Mouse (Mus musculus) hindbrain, embryonic 12.5 days (tissue): ENCODE measurements around the gene Pigs. TPM values are rescaled to one million over a fixed set of nuclear protein-coding genes. Genes with fewer than 3 reads are reported as not detected.

Source experiments
- ATAC-seq: fragments of 200-750 bp; cut with Nextera tagmentation; 2 replicates; pipeline ENCODE4 v1.8.0; 2017; ENCODE audit warnings: moderate TSS enrichment; ENCODE audit not compliant: low FRiP score
- H3K27ac ChIP-seq: fragments of 300-500 bp; sonication (generic); 2 replicates; pipeline ENCODE4 v1.5.1; 2016; ENCODE audit warnings: mild to moderate bottlenecking
- H3K27me3 ChIP-seq: fragments of 300-500 bp; sonication (generic); 2 replicates; pipeline ENCODE4 v1.6.1; 2016; ENCODE audit warnings: mild to moderate bottlenecking
- H3K36me3 ChIP-seq: fragments of 300-500 bp; sonication (generic); 2 replicates; pipeline ENCODE4 v1.6.1; 2016; ENCODE audit warnings: mild to moderate bottlenecking
- H3K4me1 ChIP-seq: fragments of 300-500 bp; sonication (generic); 2 replicates; pipeline ENCODE4 v1.6.1; 2016
- H3K4me2 ChIP-seq: fragments of 300-500 bp; sonication (generic); replicated peaks from 2 replicates; pipeline ENCODE4 v1.6.1; 2016; ENCODE audit warnings: mild to moderate bottlenecking
- H3K4me3 ChIP-seq: fragments of 300-500 bp; sonication (generic); 2 replicates; pipeline ENCODE4 v1.5.1; 2016; ENCODE audit warnings: mild to moderate bottlenecking
- H3K9ac ChIP-seq: fragments of 300-500 bp; sonication (generic); 2 replicates; pipeline ENCODE4 v1.6.1; 2016; ENCODE audit warnings: mild to moderate bottlenecking, moderate library complexity
- H3K9me3 ChIP-seq: fragments of 300-500 bp; sonication (generic); replicated peaks from 2 replicates; pipeline ENCODE4 v1.6.1; 2016; ENCODE audit warnings: mild to moderate bottlenecking
- WGBS: fragments of 180-500 bp; shearing (Covaris S2); methylation state at CpG from one replicate; pipeline ENCODE4 v1.1.7; 2016; 5-methylcytosine and 5-hydroxymethylcytosine counted together
- polyA plus RNA-seq: library from polyadenylated mRNA; unstranded; fragments of >200 nt; fragmentation: Nextera tagmentation; extraction: Ambion mirVana; gene quantifications from 2 replicates; pipeline ENCODE4 v1.2.1, GENCODE M21; 2016

Gene Pigs
- polyA plus RNA-seq, 1 experiment from 2014 or later, result 76.9 TPM

DNA sequence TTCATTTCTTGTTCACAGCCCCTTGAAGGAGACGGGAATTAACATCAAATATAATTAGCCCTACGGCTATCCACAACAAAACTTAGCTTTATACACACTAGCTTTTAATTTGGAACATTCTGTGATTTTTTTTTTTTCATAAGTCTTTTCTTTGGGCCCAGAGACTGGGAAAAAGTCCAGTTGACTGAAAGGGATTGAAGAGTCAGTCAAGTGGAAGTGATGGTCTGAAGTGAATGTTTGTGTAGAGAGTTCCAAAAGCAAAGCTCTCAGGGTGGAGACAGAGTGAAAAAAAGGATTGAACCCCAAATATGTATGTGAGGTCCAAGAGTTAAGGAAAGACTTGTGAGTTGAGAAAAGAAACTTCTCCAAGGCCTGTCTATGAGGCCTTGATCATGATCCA is 9.8 kb upstream of the Pigs start:
- no peak overlapping the region for H3K9ac ChIP-seq
- no peak overlapping the region for H3K4me2 ChIP-seq
- H3K27ac ChIP-seq, result no peak overlapping the region
- H3K4me3 ChIP-seq, result no peak overlapping the region
- 92% methylated on average over 2 of the region's 2 CpGs for WGBS
- no peak for ATAC-seq
- H3K27me3 ChIP-seq, result no peaks in the 10 kb centered on the region
- H3K4me1 ChIP-seq, result peaks cover 9% of the 10 kb centered on the region
- peaks cover 78% of the 10 kb centered on the region for H3K36me3 ChIP-seq
- H3K9me3 ChIP-seq, result no peaks in the 10 kb centered on the region

DNA sequence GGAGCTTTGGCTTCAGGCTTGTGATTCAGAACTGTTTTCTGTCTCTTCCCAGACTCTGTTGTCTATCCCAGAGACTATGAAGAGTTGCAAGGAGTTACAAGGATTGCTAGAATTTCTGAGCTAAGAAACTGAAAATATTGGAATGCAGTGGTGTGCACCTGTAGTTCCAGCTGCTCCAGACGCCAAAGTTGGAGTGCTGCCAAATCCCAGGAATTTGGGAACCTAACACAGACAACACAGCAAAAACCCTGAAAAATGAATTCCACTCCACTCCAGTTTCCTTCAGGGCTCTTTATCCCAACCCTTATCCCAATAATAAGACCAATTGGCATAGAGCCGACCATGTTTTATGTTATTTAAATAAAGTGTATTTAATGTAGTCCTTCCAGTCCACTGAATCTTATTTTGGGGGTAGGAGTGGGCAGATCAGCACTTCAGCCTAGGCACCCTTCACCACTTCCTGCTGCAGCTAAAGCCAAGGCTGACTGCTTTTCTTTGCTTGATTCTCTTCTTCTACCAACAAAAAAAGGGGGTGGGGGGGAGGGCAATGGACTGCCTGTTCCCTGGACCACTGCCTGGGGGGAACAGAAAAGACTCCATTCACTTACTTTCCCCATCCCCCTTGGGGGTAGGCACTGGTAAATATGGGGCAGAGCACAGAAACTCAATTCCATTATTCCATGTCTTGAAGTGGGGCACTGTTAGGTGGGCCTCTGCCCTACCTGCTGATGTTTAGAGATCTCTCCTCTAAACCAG is 6.0 kb upstream of the Pigs start:
- H3K4me3 ChIP-seq, result no peak overlapping the region
- H3K27me3 ChIP-seq, result no peaks in the 10 kb centered on the region
- H3K9me3 ChIP-seq, result no peaks in the 10 kb centered on the region
- peak overlapping the region; percentile 57; the same call in 1 of the 2 replicates for H3K27ac ChIP-seq
- WGBS, result 63% methylated on average over 2 of the region's 2 CpGs
- ATAC-seq, result 0 out of 2 replicates have a peak, but pooled peaks have one; percentile 16
- peak overlapping the region; percentile 37 for H3K4me2 ChIP-seq
- H3K9ac ChIP-seq, result no peak overlapping the region
- peaks cover 9% of the 10 kb centered on the region for H3K4me1 ChIP-seq
- H3K36me3 ChIP-seq, result peaks cover 47% of the 10 kb centered on the region

DNA sequence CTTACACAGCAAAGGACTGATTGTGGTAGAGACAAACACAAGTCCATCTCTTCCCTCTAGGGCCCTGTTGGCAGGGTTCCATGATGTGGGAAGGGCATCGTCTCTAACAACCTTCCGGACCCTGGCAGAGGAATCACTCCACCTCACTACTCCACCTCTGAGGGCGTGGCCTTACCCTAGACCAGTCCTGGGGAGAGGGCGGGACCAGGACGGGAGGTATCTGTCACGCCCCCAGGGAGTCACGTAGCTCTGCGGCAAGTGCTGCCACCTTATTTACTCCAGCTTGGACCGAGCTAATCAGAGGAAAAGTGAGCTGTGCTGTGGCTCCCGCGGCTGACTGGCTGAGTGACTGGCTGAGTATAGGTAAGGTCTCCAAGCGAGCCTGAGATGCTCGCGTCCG is 5.4 kb upstream of the Pigs start, which contains the start of gene Aldoc:
TSS of gene Aldoc (plus strand) at position 109 of the 400 bp plus-strand sequence.
- H3K4me1 ChIP-seq, result peaks cover 9% of the 10 kb centered on the region
- H3K4me3 ChIP-seq, result peak within 1 kb of the TSS; percentile 17; the same call in 1 of the 2 replicates
- H3K27me3 ChIP-seq, result no peaks in the 10 kb centered on the region
- H3K27ac ChIP-seq, result peak within 1 kb of the TSS; percentile 57
- peaks cover 42% of the 10 kb centered on the region for H3K36me3 ChIP-seq
- WGBS, result 8% methylated on average over 15 of the region's 15 CpGs
- H3K9ac ChIP-seq, result no peak within 1 kb of the TSS
- H3K9me3 ChIP-seq, result no peaks in the 10 kb centered on the region
- ATAC-seq, result peak; percentile 68
- H3K4me2 ChIP-seq, result peak within 1 kb of the TSS; percentile 37

DNA sequence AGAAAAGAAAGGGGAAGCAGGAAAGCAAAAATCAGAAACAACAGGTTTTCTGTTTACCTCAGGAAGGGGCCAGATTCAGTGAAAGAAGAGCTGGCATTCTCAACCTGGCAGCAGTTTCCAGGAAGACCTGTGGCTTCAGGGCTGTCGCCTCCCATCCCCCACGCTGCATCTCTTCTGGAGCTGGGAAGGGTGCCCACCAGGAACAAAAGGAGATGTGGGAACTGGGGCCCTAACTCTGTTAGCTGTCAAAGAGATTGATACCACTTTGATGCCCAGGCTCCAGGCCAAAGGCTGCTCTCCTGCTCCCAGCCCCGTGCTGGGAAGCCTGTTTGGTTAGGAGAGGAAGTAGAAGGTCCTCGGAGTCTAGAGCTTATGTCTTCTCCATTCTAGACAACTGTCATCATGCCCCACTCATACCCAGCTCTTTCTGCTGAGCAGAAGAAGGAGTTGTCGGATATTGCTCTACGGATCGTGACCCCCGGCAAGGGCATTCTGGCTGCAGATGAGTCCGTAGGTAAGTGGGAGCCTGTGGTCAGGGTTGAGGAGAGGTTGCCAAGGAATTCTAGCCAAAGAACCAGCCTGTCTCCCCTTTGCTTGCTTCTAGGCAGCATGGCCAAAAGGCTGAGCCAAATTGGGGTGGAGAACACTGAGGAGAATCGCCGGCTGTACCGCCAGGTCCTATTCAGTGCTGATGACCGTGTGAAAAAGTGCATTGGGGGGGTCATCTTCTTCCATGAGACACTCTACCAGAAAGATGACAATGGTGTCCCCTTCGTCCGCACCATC is 4.0 kb upstream of the Pigs start:
- Histone ChIP-seq H3K36me3 (peaks cover 29% of the 10 kb centered on the region), H3K4me3 (no peak overlapping the region), H3K27ac (no peak overlapping the region), H3K4me2 (0 out of 2 replicates have a peak overlapping the region, but pooled peaks have one; percentile 4), H3K9me3 (no peaks in the 10 kb centered on the region), H3K4me1 (peaks cover 14% of the 10 kb centered on the region), H3K27me3 (no peaks in the 10 kb centered on the region), H3K9ac (no peak overlapping the region)
- 84% methylated on average over 15 of the region's 15 CpGs for WGBS
- no peak for ATAC-seq

DNA sequence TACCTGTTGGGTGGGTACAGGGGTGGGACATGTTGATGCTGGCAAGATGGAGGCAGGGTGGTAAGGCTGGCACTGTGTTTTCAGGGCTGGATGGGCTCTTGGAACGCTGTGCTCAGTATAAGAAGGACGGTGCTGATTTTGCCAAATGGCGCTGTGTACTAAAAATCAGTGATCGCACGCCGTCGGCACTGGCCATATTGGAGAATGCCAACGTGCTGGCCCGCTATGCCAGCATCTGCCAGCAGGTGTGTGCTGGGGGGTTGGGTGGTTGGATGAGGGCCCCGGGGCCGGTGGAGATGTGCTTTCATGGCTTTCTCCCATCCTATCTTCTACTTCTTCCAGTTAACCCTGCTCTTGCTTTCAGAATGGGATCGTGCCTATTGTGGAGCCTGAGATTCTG is 3.2 kb upstream of the Pigs start:
- H3K9ac ChIP-seq, result no peak overlapping the region
- H3K27ac ChIP-seq, result no peak overlapping the region
- no peaks in the 10 kb centered on the region for H3K9me3 ChIP-seq
- no peak for ATAC-seq
- H3K4me2 ChIP-seq, result 0 out of 2 replicates have a peak overlapping the region, but pooled peaks have one; percentile 4
- H3K4me1 ChIP-seq, result peaks cover 20% of the 10 kb centered on the region
- H3K27me3 ChIP-seq, result no peaks in the 10 kb centered on the region
- WGBS, result 96% methylated on average over 12 of the region's 12 CpGs
- peaks cover 23% of the 10 kb centered on the region for H3K36me3 ChIP-seq
- H3K4me3 ChIP-seq, result no peak overlapping the region

DNA sequence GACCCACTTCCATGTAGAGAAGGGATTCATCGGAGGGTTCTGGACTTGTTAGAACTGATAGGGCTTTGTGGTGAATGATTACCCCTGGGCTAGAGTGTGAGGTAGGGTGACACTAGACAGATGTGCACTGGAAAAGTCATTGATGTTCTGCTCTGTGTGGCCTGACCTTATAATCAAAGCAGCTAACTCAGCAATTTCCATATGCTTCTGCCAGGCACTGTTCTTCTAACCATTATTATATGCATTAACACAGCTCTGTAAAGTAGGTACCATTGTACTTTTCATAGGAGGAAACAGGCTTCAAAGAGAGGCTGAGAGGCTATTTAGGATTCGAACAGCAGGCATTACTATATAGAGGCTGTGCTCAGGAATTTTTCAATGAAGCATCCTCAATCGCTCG is 1.0 kb upstream of the Pigs start:
- peaks cover 7% of the 10 kb centered on the region for H3K36me3 ChIP-seq
- H3K9me3 ChIP-seq, result no peaks in the 10 kb centered on the region
- H3K27me3 ChIP-seq, result no peaks in the 10 kb centered on the region
- no peak overlapping the region for H3K4me2 ChIP-seq
- H3K9ac ChIP-seq, result no peak overlapping the region
- H3K27ac ChIP-seq, result no peak overlapping the region
- WGBS, result 89% methylated on average over 4 of the region's 4 CpGs
- H3K4me3 ChIP-seq, result no peak overlapping the region
- H3K4me1 ChIP-seq, result peaks cover 20% of the 10 kb centered on the region
- ATAC-seq, result no peak

DNA sequence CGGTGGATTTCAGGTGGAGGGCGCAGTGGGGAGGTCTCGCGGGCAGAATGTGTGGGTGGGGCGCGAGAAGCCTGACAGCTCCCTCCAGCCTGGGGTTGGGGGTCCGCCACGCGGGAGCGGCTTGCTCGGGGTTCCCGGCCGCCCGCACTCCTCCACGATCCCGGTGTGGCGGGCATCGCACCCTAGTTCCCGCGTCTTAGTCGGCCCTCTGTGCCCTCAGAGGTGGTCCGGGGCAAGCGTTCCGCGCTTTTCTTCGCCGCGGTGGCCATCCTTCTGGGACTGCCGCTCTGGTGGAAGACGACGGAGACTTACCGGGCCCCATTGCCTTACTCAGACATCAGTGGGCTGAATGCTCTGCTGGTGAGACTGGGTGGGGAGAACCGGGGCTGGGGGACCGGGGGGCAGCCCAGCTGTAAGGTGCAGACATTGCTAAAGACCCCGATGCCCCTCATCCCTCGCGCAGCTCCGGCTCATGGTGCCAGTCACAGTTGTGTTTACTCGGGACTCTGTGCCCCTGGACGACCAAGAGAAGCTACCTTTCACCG is 369 bp downstream of the Pigs start:
- H3K9ac ChIP-seq, result peak overlapping the region; percentile 84
- H3K36me3 ChIP-seq, result peaks cover 15% of the 10 kb centered on the region
- H3K9me3 ChIP-seq, result no peaks in the 10 kb centered on the region
- ATAC-seq, result peak; percentile 68
- peak overlapping the region; percentile 92 for H3K4me3 ChIP-seq
- H3K4me2 ChIP-seq, result peak overlapping the region; percentile 95
- H3K4me1 ChIP-seq, result peaks cover 11% of the 10 kb centered on the region
- WGBS, result under 1% methylated on average over 40 of the region's 41 CpGs
- 0 out of 2 replicates have a peak overlapping the region, but pooled peaks have one; percentile 17 for H3K27ac ChIP-seq
- H3K27me3 ChIP-seq, result no peaks in the 10 kb centered on the region

DNA sequence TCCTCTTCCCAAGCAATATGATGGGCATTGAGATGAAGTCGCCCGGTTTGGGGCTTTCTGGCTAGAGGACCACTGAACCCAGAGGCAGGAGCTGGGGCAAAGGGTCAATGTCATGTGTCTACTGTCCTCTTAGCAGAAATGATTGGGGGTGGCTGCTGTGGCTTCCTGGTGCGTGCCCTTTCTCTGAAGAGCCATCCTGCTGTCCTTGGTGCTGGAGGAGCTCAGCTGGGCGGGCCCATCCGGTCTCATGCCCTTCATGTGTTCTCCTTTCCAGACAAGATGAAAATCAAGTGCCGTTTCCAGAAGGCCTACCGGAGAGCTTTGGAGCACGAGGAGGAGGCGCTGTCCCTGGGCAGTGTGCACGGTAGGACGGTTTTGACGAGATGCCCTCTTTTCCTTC is 4.5 kb downstream of the Pigs start:
- Histone ChIP-seq H3K4me2 (no peak overlapping the region), H3K4me3 (no peak overlapping the region), H3K4me1 (peaks cover 11% of the 10 kb centered on the region), H3K9me3 (no peaks in the 10 kb centered on the region), H3K27ac (no peak overlapping the region), H3K9ac (no peak overlapping the region), H3K27me3 (no peaks in the 10 kb centered on the region), H3K36me3 (peaks cover 42% of the 10 kb centered on the region)
- WGBS, result 96% methylated on average over 12 of the region's 12 CpGs
- ATAC-seq, result no peak

DNA sequence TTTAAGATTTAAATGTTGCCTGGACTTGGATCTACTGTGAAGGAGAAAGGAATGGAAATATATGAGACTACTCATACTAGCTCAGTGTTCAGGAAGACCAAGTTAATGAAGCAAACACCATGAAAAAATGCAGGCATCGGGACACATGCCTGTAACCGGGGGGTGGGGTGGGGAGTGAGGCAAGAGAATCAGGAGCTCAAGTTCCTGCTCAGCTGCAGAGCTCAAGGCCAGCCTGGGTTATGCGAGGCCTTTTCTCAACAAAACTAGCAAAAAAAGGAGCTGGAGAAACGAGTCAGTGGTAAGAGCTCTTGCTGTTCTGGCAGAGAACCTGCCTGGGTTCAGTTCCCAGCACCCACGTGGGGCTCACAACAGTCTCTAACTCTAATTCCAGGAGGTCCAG is 5.8 kb downstream of the Pigs start:
- H3K4me1 ChIP-seq, result peaks cover 8% of the 10 kb centered on the region
- H3K4me2 ChIP-seq, result no peak overlapping the region
- ATAC-seq, result no peak
- no peak overlapping the region for H3K4me3 ChIP-seq
- no peaks in the 10 kb centered on the region for H3K27me3 ChIP-seq
- H3K9me3 ChIP-seq, result no peaks in the 10 kb centered on the region
- peaks cover 53% of the 10 kb centered on the region for H3K36me3 ChIP-seq
- H3K9ac ChIP-seq, result no peak overlapping the region
- 89% methylated on average over 5 of the region's 5 CpGs for WGBS
- no peak overlapping the region for H3K27ac ChIP-seq

DNA sequence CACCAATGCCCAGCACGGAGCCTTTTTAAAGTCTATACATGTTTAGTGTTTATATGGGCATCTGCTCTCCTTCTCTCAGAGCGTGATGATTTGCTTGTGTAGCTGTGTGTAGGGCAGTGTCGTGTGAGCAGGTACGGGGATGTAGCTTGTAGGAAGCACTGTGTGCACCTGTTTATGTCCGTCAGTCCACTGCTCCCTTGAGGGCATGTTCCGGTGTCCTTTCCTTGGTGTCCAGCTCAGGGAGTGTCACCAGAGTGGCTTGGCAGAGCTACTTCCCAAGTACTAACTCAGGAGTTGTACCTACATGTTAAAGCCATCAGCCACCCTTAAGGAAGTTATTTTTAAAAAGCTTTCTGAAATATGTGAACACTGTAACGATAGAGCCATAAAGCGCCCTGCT is 8.8 kb downstream of the Pigs start:
- 96% methylated on average over 8 of the region's 8 CpGs for WGBS
- Histone ChIP-seq H3K4me1 (no peaks in the 10 kb centered on the region), H3K4me3 (no peak overlapping the region), H3K9me3 (no peaks in the 10 kb centered on the region), H3K4me2 (no peak overlapping the region), H3K27me3 (no peaks in the 10 kb centered on the region), H3K36me3 (peaks cover 76% of the 10 kb centered on the region), H3K27ac (no peak overlapping the region), H3K9ac (no peak overlapping the region)
- ATAC-seq, result no peak

DNA sequence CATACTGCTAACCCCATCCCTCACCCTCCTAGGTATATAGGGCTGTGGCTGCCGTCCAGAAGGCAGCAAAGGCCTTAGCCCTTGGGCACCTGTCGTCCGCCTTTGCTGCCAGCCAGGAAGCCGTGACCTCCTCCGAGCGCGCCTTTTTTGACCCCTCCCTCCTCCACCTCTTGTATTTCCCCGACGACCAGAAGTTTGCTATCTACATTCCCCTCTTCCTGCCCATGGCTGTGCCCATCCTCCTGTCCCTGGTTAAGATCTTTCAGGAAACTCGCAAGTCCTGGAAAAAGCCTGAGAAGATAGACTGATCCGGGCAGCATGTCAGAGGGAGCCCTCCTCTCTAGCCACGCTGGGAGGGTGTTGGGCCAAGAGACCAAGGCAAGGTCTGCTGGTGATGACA is 13.5 kb downstream of the Pigs start:
- no peak overlapping the region for H3K9ac ChIP-seq
- ATAC-seq, result no peak
- no peak overlapping the region for H3K27ac ChIP-seq
- peaks cover 41% of the 10 kb centered on the region for H3K36me3 ChIP-seq
- 82% methylated on average over 12 of the region's 12 CpGs for WGBS
- H3K4me2 ChIP-seq, result no peak overlapping the region
- peaks cover 28% of the 10 kb centered on the region for H3K4me1 ChIP-seq
- no peaks in the 10 kb centered on the region for H3K9me3 ChIP-seq
- no peak overlapping the region for H3K4me3 ChIP-seq
- H3K27me3 ChIP-seq, result no peaks in the 10 kb centered on the region
